Mouse (Mus musculus): ENCODE measurements around the gene Cdh26. TPM values are rescaled to one million over a fixed set of nuclear protein-coding genes. Genes with fewer than 3 reads are reported as not detected.

Gene Cdh26
- polyA plus RNA-seq, 1 experiment from 2014 or later, result 0.55 TPM

GRCm38 (mm10) chr2:178450236-178450635 is 19.9 kb downstream of the Cdh26 start:
- WGBS, result 21% methylated on average over 2 of the region's 2 CpGs
- H3K9ac ChIP-seq (ENCODE audit: low read length), result no peak overlapping the region
- no peaks in the 10 kb centered on the region for H3K36me3 ChIP-seq (ENCODE audit: control insufficient read depth, insufficient read depth, low read length)
- H3K4me1 ChIP-seq (ENCODE audit: control insufficient read depth, insufficient read depth, low read length), result peaks cover 4% of the 10 kb centered on the region
- ATAC-seq (ENCODE audit: insufficient number of reproducible peaks, low FRiP score, low TSS enrichment, low read depth) (no peak), DNase-seq (ENCODE audit: low spot score) (no peak)
- no peak overlapping the region for H3K4me3 ChIP-seq (ENCODE audit: low read depth, low read length)
- H3K27ac ChIP-seq (replicated peaks; ENCODE audit: low read depth, low read length), result no peak overlapping the region
- H3K4me2 ChIP-seq (ENCODE audit: low read depth, severe bottlenecking), result no peak overlapping the region
- H3K27me3 ChIP-seq (ENCODE audit: control insufficient read depth, insufficient read depth, low read length), result no peaks in the 10 kb centered on the region
- no peaks in the 10 kb centered on the region for H3K9me3 ChIP-seq (ENCODE audit: control insufficient read depth, low read length)

- Histone ChIP-seq H3K4me1 (ENCODE audit: control insufficient read depth, insufficient read depth, low read length) (peaks cover 8% of the 10 kb centered on the region), H3K27me3 (ENCODE audit: control insufficient read depth, insufficient read depth, low read length) (no peaks in the 10 kb centered on the region), H3K9me3 (ENCODE audit: control insufficient read depth, low read length) (no peaks in the 10 kb centered on the region), H3K9ac (ENCODE audit: low read length) (no peak overlapping the region), H3K4me2 (ENCODE audit: low read depth, severe bottlenecking) (no peak overlapping the region), H3K36me3 (ENCODE audit: control insufficient read depth, insufficient read depth, low read length) (no peaks in the 10 kb centered on the region), H3K4me3 (ENCODE audit: low read depth, low read length) (no peak overlapping the region), H3K27ac (replicated peaks; ENCODE audit: low read depth, low read length) (no peak overlapping the region)
- DNase-seq (ENCODE audit: low spot score) (no peak), ATAC-seq (ENCODE audit: insufficient number of reproducible peaks, low FRiP score, low TSS enrichment, low read depth) (no peak)
- WGBS, result 55% methylated on average over 10 of the region's 10 CpGs
Observed at GRCm38 (mm10) chr2:178450961-178451360, 20.6 kb downstream of the Cdh26 start.

GRCm38 (mm10) chr2:178454664-178455516 is 24.6 kb downstream of the Cdh26 start:
- Histone ChIP-seq H3K4me3 (ENCODE audit: low read depth, low read length) (no peak overlapping the region), H3K9me3 (ENCODE audit: control insufficient read depth, low read length) (no peaks in the 10 kb centered on the region), H3K27ac (replicated peaks; ENCODE audit: low read depth, low read length) (peak overlapping the region; percentile 73; the same call in 1 of the 2 replicates), H3K4me1 (ENCODE audit: control insufficient read depth, insufficient read depth, low read length) (peaks cover 8% of the 10 kb centered on the region), H3K9ac (ENCODE audit: low read length) (peak overlapping the region; percentile 18; the same call in 1 of the 2 replicates), H3K27me3 (ENCODE audit: control insufficient read depth, insufficient read depth, low read length) (no peaks in the 10 kb centered on the region), H3K36me3 (ENCODE audit: control insufficient read depth, insufficient read depth, low read length) (no peaks in the 10 kb centered on the region), H3K4me2 (ENCODE audit: low read depth, severe bottlenecking) (peak overlapping the region; percentile 32; the same call in 1 of the 2 replicates)
- ATAC-seq (ENCODE audit: insufficient number of reproducible peaks, low FRiP score, low TSS enrichment, low read depth), result peak; percentile 78
- 17% methylated on average over 17 of the region's 17 CpGs for WGBS
- DNase-seq (ENCODE audit: low spot score), result peak; percentile 61

- no peak overlapping the region for H3K4me3 ChIP-seq (ENCODE audit: low read depth, low read length)
- H3K9ac ChIP-seq (ENCODE audit: low read length), result no peak overlapping the region
- H3K27me3 ChIP-seq (ENCODE audit: control insufficient read depth, insufficient read depth, low read length), result no peaks in the 10 kb centered on the region
- peaks cover 8% of the 10 kb centered on the region for H3K4me1 ChIP-seq (ENCODE audit: control insufficient read depth, insufficient read depth, low read length)
- WGBS, result 84% methylated on average over 6 of the region's 6 CpGs
- H3K36me3 ChIP-seq (ENCODE audit: control insufficient read depth, insufficient read depth, low read length), result no peaks in the 10 kb centered on the region
- ATAC-seq (ENCODE audit: insufficient number of reproducible peaks, low FRiP score, low TSS enrichment, low read depth) (no peak), DNase-seq (ENCODE audit: low spot score) (peak; percentile 33)
- H3K27ac ChIP-seq (replicated peaks; ENCODE audit: low read depth, low read length), result no peak overlapping the region
- H3K9me3 ChIP-seq (ENCODE audit: control insufficient read depth, low read length), result no peaks in the 10 kb centered on the region
- H3K4me2 ChIP-seq (ENCODE audit: low read depth, severe bottlenecking), result no peak overlapping the region
Observed at GRCm38 (mm10) chr2:178457414-178457813, 27.1 kb downstream of the Cdh26 start.

- Histone ChIP-seq H3K27me3 (ENCODE audit: control insufficient read depth, insufficient read depth, low read length) (no peaks in the 10 kb centered on the region), H3K9ac (ENCODE audit: low read length) (no peak overlapping the region), H3K4me1 (ENCODE audit: control insufficient read depth, insufficient read depth, low read length) (peaks cover 3% of the 10 kb centered on the region), H3K36me3 (ENCODE audit: control insufficient read depth, insufficient read depth, low read length) (no peaks in the 10 kb centered on the region), H3K4me2 (ENCODE audit: low read depth, severe bottlenecking) (no peak overlapping the region), H3K27ac (replicated peaks; ENCODE audit: low read depth, low read length) (no peak overlapping the region), H3K9me3 (ENCODE audit: control insufficient read depth, low read length) (no peaks in the 10 kb centered on the region), H3K4me3 (ENCODE audit: low read depth, low read length) (no peak overlapping the region)
- ATAC-seq (ENCODE audit: insufficient number of reproducible peaks, low FRiP score, low TSS enrichment, low read depth) (no peak), DNase-seq (ENCODE audit: low spot score) (no peak)
- WGBS, result 67% methylated on average over 5 of the region's 5 CpGs
Observed at GRCm38 (mm10) chr2:178460353-178460752, 30.0 kb downstream of the Cdh26 start.

- H3K9ac ChIP-seq (ENCODE audit: low read length), result no peak overlapping the region
- H3K27ac ChIP-seq (replicated peaks; ENCODE audit: low read depth, low read length), result no peak overlapping the region
- no peak overlapping the region for H3K4me2 ChIP-seq (ENCODE audit: low read depth, severe bottlenecking)
- H3K27me3 ChIP-seq (ENCODE audit: control insufficient read depth, insufficient read depth, low read length), result no peaks in the 10 kb centered on the region
- 77% methylated on average over 17 of the region's 17 CpGs for WGBS
- no peak overlapping the region for H3K4me3 ChIP-seq (ENCODE audit: low read depth, low read length)
- no peak for ATAC-seq (ENCODE audit: insufficient number of reproducible peaks, low FRiP score, low TSS enrichment, low read depth)
- no peaks in the 10 kb centered on the region for H3K36me3 ChIP-seq (ENCODE audit: control insufficient read depth, insufficient read depth, low read length)
- H3K9me3 ChIP-seq (ENCODE audit: control insufficient read depth, low read length), result no peaks in the 10 kb centered on the region
- no peak for DNase-seq (ENCODE audit: low spot score)
- H3K4me1 ChIP-seq (ENCODE audit: control insufficient read depth, insufficient read depth, low read length), result no peaks in the 10 kb centered on the region
Observed at GRCm38 (mm10) chr2:178471546-178472480, 41.5 kb downstream of the Cdh26 start.

- H3K4me2 ChIP-seq (ENCODE audit: low read depth, severe bottlenecking), result no peak overlapping the region
- H3K9me3 ChIP-seq (ENCODE audit: control insufficient read depth, low read length), result no peaks in the 10 kb centered on the region
- H3K4me1 ChIP-seq (ENCODE audit: control insufficient read depth, insufficient read depth, low read length), result no peaks in the 10 kb centered on the region
- H3K27me3 ChIP-seq (ENCODE audit: control insufficient read depth, insufficient read depth, low read length), result no peaks in the 10 kb centered on the region
- H3K9ac ChIP-seq (ENCODE audit: low read length), result no peak overlapping the region
- H3K27ac ChIP-seq (replicated peaks; ENCODE audit: low read depth, low read length), result no peak overlapping the region
- WGBS, result 91% methylated on average over 10 of the region's 10 CpGs
- no peak for DNase-seq (ENCODE audit: low spot score)
- H3K4me3 ChIP-seq (ENCODE audit: low read depth, low read length), result no peak overlapping the region
- ATAC-seq (ENCODE audit: insufficient number of reproducible peaks, low FRiP score, low TSS enrichment, low read depth), result no peak
- no peaks in the 10 kb centered on the region for H3K36me3 ChIP-seq (ENCODE audit: control insufficient read depth, insufficient read depth, low read length)
Observed at GRCm38 (mm10) chr2:178473916-178474315, 43.6 kb downstream of the Cdh26 start.

- DNase-seq (ENCODE audit: low spot score) (no peak), ATAC-seq (ENCODE audit: insufficient number of reproducible peaks, low FRiP score, low TSS enrichment, low read depth) (no peak)
- H3K4me1 ChIP-seq (ENCODE audit: control insufficient read depth, insufficient read depth, low read length), result no peaks in the 10 kb centered on the region
- H3K9me3 ChIP-seq (ENCODE audit: control insufficient read depth, low read length), result no peaks in the 10 kb centered on the region
- no peak overlapping the region for H3K4me2 ChIP-seq (ENCODE audit: low read depth, severe bottlenecking)
- H3K4me3 ChIP-seq (ENCODE audit: low read depth, low read length), result no peak overlapping the region
- H3K36me3 ChIP-seq (ENCODE audit: control insufficient read depth, insufficient read depth, low read length), result no peaks in the 10 kb centered on the region
- no peaks in the 10 kb centered on the region for H3K27me3 ChIP-seq (ENCODE audit: control insufficient read depth, insufficient read depth, low read length)
- no peak overlapping the region for H3K9ac ChIP-seq (ENCODE audit: low read length)
- WGBS, result 72% methylated on average over 2 of the region's 2 CpGs
- no peak overlapping the region for H3K27ac ChIP-seq (replicated peaks; ENCODE audit: low read depth, low read length)
Observed at GRCm38 (mm10) chr2:178477228-178477627, 46.9 kb downstream of the Cdh26 start.

All from limb, embryonic 11.5 days (tissue).